Mouse (Mus musculus) hindlimb bud, embryonic 11.5 days (tissue): ENCODE results near the gene Pih1d1.

Source experiments
- DNase-seq: peaks from one replicate; pipeline ENCODE4 v3.0.0-alpha.2; 2012; ENCODE audit warnings: low read depth, low spot score; ENCODE audit errors: extremely low spot score

Gene Pih1d1

DNA sequence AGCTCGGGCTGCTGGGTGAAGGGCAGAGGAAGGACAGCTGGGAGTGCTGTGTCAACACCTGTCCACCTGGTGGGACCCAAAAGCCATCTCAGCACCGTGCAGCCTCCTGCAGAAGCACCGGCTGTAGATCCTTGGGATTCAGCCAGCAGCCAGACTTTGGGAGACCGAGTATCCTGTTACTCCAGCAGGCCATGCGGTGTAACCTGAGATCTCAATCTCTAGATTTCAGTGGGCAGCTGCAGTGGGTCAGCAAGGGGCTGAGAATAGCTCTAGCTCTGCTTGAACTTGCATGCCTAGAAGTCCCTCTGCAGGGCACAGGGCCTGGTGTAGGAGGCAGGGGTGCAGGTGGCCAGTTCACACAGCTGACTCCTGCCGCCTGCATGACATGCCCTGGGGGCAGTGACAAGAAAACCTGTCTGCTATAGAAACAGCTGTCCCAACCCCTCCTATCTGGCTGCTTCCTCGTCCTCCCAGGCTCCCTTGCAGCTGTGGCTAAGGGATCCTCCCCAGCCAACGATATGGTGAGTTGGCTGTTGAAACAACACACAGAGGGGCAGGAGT is 37.8 kb downstream of the Pih1d1 start:
- peak; percentile 33 for DNase-seq

- no peak for DNase-seq
Observed at GRCm38 (mm10) chr7:45192585-45193310, 38.6 kb downstream of the Pih1d1 start.

DNA sequence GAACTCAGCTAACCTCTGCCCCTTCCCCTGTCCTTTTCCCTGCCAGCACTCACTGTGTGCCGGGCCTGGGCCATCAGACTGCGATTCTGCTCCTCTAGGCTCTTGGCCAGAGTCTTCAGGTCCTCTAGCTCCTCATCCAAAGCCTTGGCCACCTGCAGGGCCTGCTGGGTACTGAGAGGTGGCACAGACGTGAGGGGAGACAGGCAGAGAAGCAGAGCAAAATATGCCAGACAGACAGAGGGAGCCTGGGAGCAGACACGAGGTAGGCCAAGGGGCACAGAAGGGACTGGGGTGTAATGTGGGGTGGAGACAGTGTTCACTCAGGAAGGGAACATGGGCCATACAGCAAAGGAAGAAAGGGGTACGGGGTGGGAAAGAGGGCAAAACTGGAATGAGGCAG is 39.3 kb downstream of the Pih1d1 start:
- DNase-seq = no peak

DNA sequence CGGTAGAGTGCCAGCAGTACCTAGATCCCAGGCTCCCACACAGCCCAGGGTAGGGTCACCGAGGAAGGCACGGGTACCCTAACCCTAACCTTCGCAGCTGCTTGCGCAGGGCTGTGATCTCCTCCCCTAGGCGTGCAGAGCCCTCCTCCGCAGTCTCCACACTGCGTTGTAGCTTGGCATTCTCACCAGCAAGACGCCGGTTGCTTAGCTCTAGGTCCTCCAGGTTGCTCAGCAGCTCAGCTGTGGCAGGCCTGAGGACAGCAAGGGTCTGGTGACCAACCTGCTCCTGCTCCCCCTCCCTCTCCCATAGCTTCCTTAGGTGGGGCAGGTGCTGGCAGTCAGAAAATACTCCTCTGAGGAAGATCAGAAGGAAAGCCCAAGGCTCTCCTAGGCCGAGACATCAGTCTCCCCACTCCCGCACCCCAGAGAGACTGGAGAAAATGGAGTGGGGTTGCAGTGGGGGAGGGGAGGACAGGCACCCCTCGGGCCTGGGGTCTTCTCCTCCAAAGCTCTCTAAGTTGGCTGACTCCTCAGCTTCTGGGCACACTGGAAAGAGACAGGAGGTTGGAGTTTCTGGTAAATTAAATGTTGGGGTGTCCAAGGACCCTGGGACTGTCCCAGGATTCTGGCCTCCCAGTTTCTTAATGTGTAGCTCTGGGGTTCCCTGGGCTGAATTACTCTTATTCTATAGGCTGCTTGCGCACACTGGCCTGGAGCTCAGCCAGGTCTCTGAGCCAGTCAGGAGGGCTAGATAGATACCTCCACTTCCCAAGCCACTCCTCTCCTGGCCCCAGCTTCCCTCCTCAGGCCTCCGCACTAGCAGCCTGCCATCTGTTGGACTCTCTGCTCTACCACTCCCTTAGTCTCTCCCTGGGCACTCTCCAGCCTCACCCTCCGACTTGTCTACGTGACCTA is 40.0 kb downstream of the Pih1d1 start:
- no peak for DNase-seq

GRCm38 (mm10) chr7:45195341-45196175 is 41.5 kb downstream of the Pih1d1 start:
- DNase-seq = no peak

DNA sequence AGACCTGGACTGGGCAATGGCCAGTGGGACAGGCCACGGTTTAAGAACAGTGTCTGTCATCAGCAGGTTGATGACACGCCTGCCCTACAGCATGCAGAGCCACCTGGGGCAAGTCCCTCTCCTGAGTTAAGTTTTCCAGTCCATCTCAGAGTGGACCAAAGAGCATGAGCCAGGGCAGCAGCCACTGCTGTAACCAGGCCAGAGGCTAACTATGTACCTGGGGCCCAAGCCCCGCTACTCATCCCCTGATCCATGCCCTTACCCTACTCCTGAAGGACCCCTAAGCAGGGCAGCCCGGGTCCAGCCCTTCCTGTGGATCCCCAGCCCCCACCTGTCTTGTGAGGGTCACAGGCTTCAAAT is 42.1 kb downstream of the Pih1d1 start:
- DNase-seq = no peak

GRCm38 (mm10) chr7:45196994-45197393 is 42.9 kb downstream of the Pih1d1 start:
- no peak for DNase-seq

DNA sequence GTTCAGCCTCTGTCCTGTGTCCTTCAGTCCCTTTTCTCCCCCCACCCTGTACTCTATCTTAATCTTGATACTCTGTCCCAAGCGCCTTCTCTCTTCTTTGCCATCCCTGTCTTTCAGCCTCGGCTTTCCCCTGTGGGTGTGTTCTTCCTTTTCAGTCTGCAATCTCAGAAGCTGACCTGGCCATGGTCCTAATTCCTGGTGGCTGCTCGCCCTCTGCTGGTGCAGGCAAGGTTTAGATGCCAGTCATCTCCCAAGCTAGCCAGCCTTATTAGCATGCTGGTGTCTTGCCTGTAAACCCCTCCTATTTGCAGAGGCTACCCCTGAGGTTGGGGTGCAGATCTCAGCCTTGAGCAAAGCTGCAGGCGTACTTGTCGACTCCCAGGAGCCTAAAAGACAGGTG is 44.3 kb downstream of the Pih1d1 start:
- DNase-seq = peak; percentile 41

DNA sequence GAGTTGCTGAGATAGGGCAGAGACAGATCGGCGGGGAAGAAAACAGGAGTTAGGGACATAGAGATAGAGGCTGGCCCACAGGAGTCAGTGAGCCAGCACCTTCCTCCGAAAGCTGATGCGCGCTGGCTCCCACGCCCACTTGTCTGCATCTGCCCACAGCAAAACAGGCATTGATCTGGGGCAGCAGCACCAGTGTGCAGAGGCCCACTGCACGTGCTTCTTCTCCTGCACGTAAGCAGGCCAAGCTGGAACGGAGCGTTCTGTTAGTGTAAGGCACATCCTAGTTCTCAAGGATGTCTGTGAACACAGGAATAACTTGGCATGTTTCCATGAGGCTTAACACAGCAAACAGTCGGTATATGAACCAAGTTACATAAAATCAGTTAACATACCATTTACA is 44.9 kb downstream of the Pih1d1 start:
- DNase-seq = no peak

- no peak for DNase-seq
Observed at GRCm38 (mm10) chr7:45202654-45203053, 48.6 kb downstream of the Pih1d1 start.

- DNase-seq = peak; percentile 97
Observed at GRCm38 (mm10) chr7:45204380-45205143, 50.5 kb downstream of the Pih1d1 start, which contains the start of gene Ccdc155. Gene Ccdc155 (minus strand): TSS chr7:45204892.

- DNase-seq = no peak
Observed at GRCm38 (mm10) chr7:45208260-45208659, 54.2 kb downstream of the Pih1d1 start.
